Mouse (Mus musculus) common myeloid progenitor, adult 5-6 weeks (primary cell): ENCODE results near the gene Dnajc5. TPM values are rescaled to one million over a fixed set of nuclear protein-coding genes. Genes with fewer than 3 reads are reported as not detected.
A peak's percentile ranks its signal among the peaks of the same experiment; 100 is the strongest.
"Not testable (repeated sequence)": the region's sequence is repeated elsewhere in the genome, so short reads cannot be mapped to it uniquely, and the experiment has no call there.

Experiments used
- ATAC-seq: replicated peaks from 2 replicates; pipeline ENCODE4 v1.8.0; 2016; ENCODE audit warnings: low read depth, mild to moderate bottlenecking, moderate TSS enrichment, inconsistent platforms; ENCODE audit not compliant: poor library complexity, severe bottlenecking
- total RNA-seq: library from RNA; stranded (forward); fragments of 200-1000, 187-1606 nt; gene quantifications from 2 replicates; pipeline ENCODE4 v1.2.3, GENCODE M21; 2017

Gene Dnajc5
- 30.1 and 31.7 TPM in 2 replicates for total RNA-seq

GRCm38 (mm10) chr2:181520118-181520935 lies at the start of gene Dnajc5:
Gene Dnajc5 (plus strand): TSS chr2:181520485.
- peak; percentile 97 for ATAC-seq

DNA sequence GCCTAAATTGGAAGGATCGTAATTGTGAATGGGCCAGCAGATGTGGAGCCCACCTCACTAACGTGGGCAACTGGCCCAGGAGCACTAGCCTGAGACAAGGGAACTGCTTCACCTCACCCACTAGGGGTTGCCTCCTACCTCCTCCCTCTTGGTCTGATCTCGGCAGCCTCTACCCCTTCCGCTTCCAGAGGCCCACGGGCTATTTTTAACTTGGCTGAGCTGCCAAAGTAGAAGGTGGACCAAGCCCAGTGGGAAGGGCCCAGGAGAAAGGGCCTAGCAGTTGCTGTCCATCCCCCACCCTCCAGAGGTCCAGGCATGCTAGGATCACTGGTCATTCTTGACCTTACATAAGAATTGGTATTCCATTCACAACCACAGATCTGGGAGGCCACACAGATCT lies 49.0 kb upstream of the Dnajc5 start:
- ATAC-seq, result peak; percentile 87

DNA sequence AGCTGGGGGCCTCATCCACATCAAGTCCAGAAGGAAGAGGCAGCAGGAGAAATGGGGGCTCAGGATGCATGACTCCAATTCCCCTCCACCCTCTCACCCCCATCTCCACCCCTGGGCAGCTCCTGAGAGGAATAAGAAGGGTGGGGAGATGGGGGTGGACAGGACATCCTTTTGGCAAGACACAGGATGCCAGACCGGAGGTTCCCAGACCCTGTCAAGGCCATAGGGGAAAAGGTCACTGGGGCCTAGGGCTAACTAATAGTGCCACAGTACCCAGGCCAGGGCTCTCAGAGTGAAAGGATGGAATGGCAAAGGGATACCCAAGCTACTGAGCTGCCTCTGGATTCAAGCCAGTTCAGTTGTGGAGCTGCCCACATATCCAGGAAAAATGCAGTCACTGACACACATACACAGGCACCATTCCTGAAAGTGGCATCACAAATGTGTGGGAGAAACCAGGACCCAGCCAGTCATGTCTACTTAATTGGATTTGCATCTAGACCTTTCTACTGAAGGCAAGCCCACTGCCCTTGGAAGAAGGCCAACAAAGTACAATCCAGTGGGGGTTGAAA lies 47.9 kb upstream of the Dnajc5 start:
- ATAC-seq, result no peak

DNA sequence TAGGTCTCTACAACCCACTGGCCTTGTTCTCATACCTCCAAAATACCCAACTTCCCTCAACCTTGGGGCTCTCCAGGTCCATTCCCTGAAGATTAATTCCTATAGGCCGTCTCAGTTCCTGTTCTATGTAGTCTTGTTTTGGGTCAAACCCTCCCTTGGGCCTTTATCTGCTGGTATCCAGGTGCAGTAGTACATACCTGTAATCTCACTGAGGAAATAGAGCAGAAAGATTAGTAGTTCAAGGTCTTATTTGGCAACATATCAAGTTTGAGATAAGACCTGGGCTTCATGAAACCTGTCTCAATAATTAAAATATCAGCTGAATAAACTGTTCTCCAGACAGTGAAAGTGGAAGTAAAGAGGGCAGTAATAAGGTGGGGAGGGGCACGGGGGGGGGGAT lies 37.2 kb upstream of the Dnajc5 start:
- no peak for ATAC-seq

DNA sequence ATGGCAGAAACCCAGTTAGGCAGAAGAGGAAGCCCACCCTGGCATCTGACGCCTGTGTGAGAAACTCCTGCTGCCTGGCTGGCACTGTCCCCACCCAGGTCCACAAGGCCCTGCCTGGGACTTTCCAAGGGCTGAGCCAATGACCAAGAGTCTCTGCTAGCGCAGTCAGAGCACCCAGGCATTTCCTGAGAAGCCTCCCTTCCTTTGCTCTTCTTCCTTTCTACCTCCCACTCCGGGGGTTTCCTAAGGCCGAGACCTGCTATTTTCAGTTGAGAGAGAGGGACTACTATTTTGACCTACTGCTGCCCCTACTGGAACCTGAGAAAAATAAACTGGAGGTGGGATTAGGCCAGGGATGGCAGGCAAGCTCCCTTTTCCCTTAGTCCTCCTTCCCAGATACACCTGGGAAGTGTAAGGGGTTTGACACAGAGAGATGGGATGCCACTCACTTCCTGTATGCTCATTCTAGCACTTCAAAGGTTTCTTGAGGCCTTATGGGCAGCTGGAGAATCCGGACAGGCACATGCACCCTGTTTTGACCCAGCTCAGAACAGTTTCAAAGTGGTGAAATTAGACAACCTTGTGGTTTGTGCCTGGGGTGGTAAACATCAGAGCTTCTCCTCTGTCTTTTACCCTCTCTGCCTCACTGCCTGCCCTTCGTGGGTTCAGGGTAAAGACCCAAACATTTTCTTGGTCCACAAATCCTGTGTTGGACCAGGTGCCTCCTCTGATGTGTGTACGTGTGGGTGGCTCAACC lies 36.5 kb upstream of the Dnajc5 start:
- ATAC-seq, result peak; percentile 81

DNA sequence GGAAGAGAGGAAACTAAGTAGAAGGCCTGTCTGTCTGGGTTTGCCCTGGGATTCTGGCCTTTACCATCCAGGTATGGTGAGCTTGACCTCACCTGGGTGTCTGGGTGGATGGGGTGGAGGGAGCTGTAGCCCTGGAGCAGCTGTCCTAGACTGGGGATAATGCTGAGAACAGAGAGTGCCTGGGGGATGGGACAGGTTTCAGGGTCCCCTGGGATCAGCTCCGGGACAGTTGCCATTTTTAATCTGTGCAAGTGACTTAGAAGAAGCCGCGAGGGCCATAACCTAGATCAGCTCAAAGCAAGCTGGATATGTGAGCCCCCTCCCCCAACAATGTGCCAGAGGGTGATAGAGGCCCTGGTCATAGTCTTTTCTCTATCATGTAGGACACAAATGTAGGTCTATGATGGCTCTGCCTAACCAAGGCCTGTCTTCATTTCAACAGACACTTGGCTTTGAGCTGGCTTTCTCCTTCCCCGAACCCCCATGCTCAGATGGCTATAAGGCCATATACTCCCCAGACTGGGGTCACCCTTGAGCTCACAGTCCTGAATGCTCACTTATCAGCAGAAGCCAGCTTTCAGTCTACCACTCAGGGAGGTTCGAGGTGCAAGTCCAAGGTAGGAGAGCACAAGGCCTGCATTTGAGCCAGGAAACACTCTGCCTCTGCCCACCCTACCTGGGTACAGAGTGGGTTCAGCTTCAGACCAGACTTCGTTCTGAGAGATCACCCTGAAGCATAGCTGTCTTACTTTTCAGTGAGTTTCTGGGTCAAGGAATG lies 35.6 kb upstream of the Dnajc5 start:
- no peak for ATAC-seq

- ATAC-seq, result no peak
These were observed 34.5 kb upstream of the Dnajc5 start for GRCm38 (mm10) chr2:181485741-181486140.

DNA sequence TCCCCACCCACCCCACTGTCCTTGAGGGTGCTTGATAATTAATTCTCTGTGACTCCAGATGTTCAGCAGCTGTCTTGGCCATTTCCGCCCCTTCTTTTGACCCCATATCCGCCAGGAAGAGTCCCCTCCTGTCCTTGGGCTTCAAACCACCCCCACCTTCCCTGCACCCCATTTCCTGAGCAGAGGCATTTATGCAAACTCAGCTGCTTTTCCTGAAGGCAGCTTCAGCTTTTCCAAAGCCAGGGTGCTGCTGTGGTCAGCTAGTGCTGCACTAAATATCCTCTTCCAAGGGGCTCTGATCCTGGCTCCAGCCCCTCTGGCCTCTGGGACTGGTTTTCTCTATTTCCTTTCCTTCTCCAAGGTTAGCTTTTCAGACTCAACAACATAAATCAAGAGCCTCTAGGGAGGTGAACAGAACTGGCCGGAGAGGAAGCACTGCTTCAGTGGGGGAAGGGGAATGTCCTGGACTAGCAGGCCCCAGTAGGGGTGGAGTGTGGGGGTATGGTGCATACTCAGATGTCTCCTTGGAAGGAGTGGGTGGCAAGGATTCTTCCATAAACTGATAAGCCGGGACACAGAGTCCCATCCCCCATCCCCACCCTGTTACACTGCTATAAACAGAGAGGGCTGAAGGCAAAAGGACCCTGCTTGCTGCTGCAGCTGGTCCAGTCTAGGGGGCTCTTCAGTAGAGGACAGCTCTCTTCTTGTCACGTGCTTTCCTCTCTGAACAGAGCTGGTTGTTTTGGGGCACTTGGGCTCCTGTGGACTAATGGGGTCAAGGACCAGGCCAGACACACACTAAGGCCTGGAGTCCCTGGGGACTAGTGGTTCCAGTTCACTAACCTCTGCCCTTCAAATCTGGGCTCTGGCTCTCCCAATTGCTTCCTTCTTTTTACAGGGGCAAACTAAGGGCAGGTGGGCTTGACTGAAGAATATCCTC lies 32.7 kb upstream of the Dnajc5 start:
- ATAC-seq, result no peak

DNA sequence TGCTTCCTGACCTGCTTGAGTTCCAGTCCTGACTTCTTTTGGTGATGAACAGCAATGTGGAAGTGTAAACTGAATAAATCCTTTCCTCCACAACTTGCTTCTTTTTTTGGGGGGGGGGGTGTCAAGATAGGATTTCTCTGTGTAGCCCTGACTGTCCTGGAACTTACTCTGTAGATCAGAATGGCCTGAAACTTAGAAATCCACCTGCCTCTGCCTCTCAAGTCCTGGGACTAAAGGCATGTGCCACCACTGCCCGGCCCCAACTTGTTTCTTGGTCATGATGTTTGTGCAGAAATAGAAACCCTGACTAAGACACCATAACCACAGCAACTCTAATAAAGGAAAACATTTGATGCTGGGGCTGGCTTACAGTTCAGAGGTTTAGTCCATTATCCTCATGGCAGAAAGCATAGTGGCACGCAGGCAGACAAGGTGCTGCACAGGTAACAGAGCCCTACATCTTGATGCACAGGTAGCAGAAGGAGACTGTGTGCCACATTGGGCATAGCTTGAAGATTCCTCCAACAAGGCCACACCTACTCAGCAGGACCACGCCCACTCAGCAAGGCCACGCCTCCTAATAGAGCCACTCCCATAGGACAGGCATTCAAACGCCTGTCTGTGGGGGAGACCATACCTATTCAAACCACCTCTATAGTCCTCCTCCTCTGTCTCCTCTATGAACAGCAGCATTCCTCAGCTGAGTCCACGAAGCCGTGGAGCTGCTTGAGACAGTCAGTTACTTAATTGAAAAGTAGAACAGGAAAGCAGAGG lies 28.7 kb upstream of the Dnajc5 start:
- ATAC-seq, result peak; percentile 37

DNA sequence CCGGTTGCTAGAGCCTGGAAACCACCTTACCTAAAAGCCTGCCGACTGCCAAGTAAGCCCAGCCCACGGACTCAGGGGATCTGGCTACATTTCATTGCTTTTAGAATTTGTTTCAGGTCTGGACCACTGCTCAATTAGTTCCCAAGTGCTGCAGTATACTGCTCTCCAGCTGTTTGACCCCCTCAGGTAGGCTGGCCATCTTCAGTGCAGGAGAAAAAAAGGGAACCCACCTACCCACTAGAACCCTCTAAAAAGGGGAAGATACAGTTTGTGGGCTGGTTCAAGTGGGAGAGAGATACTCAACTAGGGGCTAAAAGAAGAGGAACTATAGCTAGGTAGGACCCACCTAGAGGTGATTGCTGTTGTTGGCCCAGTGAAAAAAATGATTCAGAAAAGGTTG lies 28.1 kb upstream of the Dnajc5 start:
- ATAC-seq, result peak; percentile 20

DNA sequence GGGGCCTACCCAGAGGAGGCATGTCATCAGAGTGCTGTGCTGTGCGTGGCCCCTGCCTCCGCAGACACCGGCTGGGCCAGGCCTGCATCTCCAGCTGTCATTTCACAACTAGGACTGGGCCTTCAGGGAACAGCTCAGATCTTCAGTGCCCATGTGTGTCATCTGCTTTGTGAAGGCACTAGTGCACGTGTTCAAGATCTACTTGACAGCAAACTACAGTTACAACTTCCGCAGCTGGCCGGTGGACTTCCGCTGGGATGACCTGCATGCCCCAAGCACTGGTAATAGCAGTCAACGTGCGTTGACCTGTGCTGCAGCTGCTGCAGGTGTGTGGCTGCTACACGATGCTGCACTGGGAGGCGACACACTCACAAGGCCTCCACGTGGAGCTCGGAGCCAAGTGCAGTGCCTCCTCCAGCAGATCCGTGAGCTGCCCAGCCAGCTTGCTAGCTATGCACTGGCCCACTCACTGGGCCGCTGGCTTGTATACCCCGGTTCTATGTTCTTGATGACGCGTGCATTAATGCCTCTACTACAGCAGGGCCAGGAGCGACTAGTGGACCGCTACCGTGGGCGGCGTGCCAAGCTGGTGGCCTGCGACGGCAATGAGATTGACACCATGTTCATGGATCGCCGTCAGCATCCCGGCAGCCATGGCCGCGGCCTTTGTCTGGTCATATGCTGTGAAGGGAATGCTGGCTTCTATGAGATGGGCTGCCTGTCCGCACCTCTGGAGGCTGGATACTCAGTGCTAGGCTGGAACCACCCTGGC lies 26.9 kb upstream of the Dnajc5 start, which contains the start of gene Abhd16b:
TSS of gene Abhd16b (plus strand) at position 51 of the 772 bp plus-strand sequence.
- no peak for ATAC-seq

GRCm38 (mm10) chr2:181494266-181494945 lies 25.9 kb upstream of the Dnajc5 start:
- ATAC-seq, result no peak

DNA sequence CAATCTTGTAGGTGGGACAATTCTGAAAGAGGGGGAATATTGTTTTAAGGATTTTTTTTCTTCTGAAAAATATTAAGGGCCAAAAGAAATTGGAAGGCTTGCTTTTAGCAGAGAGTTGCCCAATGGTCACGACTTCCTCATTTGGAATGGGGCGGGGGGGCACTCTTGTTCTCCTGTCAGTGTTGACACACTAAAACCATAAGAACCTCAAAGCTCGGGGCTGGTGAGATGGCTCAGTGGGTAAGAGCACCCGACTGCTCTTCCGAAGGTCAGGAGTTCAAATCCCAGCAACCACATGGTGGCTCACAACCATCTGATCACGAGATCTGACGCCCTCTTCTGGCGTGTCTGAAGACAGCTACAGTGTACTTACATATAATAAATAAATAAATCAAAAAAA lies 24.4 kb upstream of the Dnajc5 start:
- ATAC-seq, result not testable (repeated sequence)

GRCm38 (mm10) chr2:181496281-181496680 lies 24.0 kb upstream of the Dnajc5 start:
- ATAC-seq, result peak; percentile 43

DNA sequence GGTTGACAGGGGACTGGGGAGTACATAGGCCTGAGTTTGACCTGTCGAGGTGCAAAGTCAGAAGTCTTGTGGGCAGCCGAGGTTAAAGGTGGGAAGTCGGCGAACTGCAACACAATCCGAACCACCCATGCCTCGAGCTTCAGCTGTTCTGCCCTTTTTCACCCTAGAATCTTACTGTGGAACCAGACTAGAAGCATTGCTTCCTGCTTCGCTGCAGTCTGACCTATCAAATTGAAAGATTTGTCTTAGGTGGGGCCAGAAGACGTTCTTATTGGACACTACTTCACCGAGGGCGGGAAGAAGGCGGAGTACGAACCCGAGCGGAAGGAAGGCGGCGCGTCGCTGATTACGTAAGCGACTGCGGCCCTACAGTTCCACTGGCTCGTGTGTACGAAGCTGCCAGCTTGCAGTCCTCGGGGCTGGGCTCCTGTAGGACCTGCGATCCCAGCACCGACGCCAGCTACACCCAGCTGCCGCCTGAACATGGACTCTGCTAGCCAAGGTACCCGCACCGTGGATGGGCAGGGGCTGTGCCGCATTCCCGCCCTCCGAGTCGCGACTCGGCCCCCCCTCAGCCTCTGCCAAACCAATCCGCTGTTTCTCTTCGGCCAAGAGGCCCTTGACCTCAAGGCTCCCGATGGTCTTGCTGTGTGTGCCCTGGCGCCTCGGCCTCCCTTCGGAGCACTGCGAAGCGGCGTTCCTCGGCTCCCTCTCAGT lies 23.3 kb upstream of the Dnajc5 start, which contains the start of gene Tpd52l2:
TSS of gene Tpd52l2 (plus strand) at position 312 of the 717 bp plus-strand sequence.
- ATAC-seq, result peak; percentile 79

GRCm38 (mm10) chr2:181497548-181497875 lies 22.8 kb upstream of the Dnajc5 start:
- peak; percentile 66 for ATAC-seq
